10 mouse cellular contexts compared by ENCODE assay signal in the genomic region with DNA sequence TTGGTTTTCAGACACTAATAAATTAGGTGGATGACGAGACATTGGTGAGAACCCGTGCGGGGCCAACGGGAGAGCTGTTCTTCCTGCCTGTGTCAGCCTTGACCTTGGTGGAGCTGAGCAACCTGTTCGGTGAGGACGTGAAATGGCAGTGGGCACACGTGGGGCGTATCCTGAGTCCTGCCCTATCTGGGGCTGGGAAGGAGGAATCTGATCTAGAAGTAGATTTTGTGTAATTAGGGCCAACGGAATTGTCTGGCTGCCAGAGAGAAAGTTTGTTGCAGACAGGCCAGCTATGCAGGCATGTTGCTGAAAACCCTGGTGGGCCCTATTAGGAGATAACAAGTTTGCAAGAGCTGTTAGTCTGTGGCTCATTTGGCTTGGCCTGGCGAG.
A peak's percentile ranks its signal among the peaks of the same experiment; 100 is the strongest.
DNase-seq lines count a peak whose midpoint lies in the region; ATAC-seq lines count a peak whose summit lies in the region.
"Had no signal": no experiment of that assay in that cellular context is flagged by ENCODE, and none has a peak within 500 bp of the region (broad histone marks: within the 10 kb centered on the region; RNA-seq: fewer than 3 reads in every experiment).

No protein-coding gene starts in this region.

- peak; percentile 68 for DNase-seq in adrenal gland, postnatal 14 days
- DNase-seq in adrenal gland, postnatal 4 days (ENCODE audit: low spot score in 2 of 2), result no peak
- DNase-seq in midbrain, embryonic 10.5 days (ENCODE audit: low spot score), result no peak
- no peak for DNase-seq in midbrain, embryonic 14.5 days
- peak; percentile 50 for DNase-seq in testis, postnatal 10 days (ENCODE audit: low spot score)
- no peak for DNase-seq in cerebellum, adult 9-10 months
- DNase-seq: cerebellum, adult 9-11 months had no signal

- H3K9ac ChIP-seq in midbrain, embryonic 14.5 days (replicated peaks; ENCODE audit: low read length), result no peak overlapping the region
- no peak overlapping the region for H3K9ac ChIP-seq in intestine, embryonic 15.5 days
- H3K9ac ChIP-seq in hindbrain, embryonic 12.5 days, result no peak overlapping the region

- no peak overlapping the region for H3K4me2 ChIP-seq in midbrain, embryonic 14.5 days (ENCODE audit: low read length)
- no peak overlapping the region for H3K4me2 ChIP-seq in intestine, embryonic 15.5 days (replicated peaks)
- no peak overlapping the region for H3K4me2 ChIP-seq in hindbrain, embryonic 12.5 days (replicated peaks)

- peaks cover 12% of the 10 kb centered on the region for H3K4me1 ChIP-seq in midbrain, embryonic 10.5 days
- no peaks in the 10 kb centered on the region for H3K4me1 ChIP-seq in midbrain, embryonic 14.5 days (ENCODE audit: control insufficient read depth, insufficient read depth, low read length)
- H3K4me1 ChIP-seq in intestine, embryonic 15.5 days (replicated peaks), result peaks cover 12% of the 10 kb centered on the region
- H3K4me1 ChIP-seq in hindbrain, embryonic 12.5 days, result peaks cover 8% of the 10 kb centered on the region

- H3K9me3 ChIP-seq in midbrain, embryonic 10.5 days (replicated peaks), result no peaks in the 10 kb centered on the region
- no peaks in the 10 kb centered on the region for H3K9me3 ChIP-seq in midbrain, embryonic 14.5 days (ENCODE audit: control insufficient read depth, low read length)
- H3K9me3 ChIP-seq in intestine, embryonic 15.5 days, result no peaks in the 10 kb centered on the region
- H3K9me3 ChIP-seq in hindbrain, embryonic 12.5 days (replicated peaks), result no peaks in the 10 kb centered on the region

- peak overlapping the region; percentile 49; the same call in 1 of the 2 replicates for H3K27ac ChIP-seq in midbrain, embryonic 10.5 days (replicated peaks)
- H3K27ac ChIP-seq in midbrain, embryonic 14.5 days (replicated peaks; ENCODE audit: low read depth, low read length), result no peak overlapping the region
- peak overlapping the region; percentile 32; the same call in 1 of the 2 replicates for H3K27ac ChIP-seq in intestine, embryonic 15.5 days
- H3K27ac ChIP-seq in hindbrain, embryonic 12.5 days, result no peak overlapping the region
- H3K27ac ChIP-seq: left cerebral cortex, adult 2 months had no signal

- WGBS in midbrain, embryonic 10.5 days, result 87% methylated on average over 10 of the region's 10 CpGs
- 77% methylated on average over 10 of the region's 10 CpGs for WGBS in midbrain, embryonic 14.5 days
- WGBS in intestine, embryonic 15.5 days, result 37% methylated on average over 10 of the region's 10 CpGs
- WGBS in hindbrain, embryonic 12.5 days, result 72% methylated on average over 10 of the region's 10 CpGs

- ATAC-seq in midbrain, embryonic 14.5 days (ENCODE audit: low FRiP score, low TSS enrichment), result no peak
- peak; percentile 77 for ATAC-seq in intestine, embryonic 15.5 days
- ATAC-seq in hindbrain, embryonic 12.5 days (ENCODE audit: low FRiP score), result no peak

- H3K4me3 ChIP-seq in midbrain, embryonic 10.5 days, result no peak overlapping the region
- H3K4me3 ChIP-seq in midbrain, embryonic 14.5 days (replicated peaks; ENCODE audit: low read depth, low read length), result no peak overlapping the region
- no peak overlapping the region for H3K4me3 ChIP-seq in intestine, embryonic 15.5 days (replicated peaks)
- no peak overlapping the region for H3K4me3 ChIP-seq in hindbrain, embryonic 12.5 days
- H3K4me3 ChIP-seq: left cerebral cortex, adult 2 months had no signal

- H3K36me3 ChIP-seq in midbrain, embryonic 10.5 days, result no peaks in the 10 kb centered on the region
- no peaks in the 10 kb centered on the region for H3K36me3 ChIP-seq in midbrain, embryonic 14.5 days (ENCODE audit: control insufficient read depth, insufficient read depth, low read length)
- no peaks in the 10 kb centered on the region for H3K36me3 ChIP-seq in intestine, embryonic 15.5 days
- no peaks in the 10 kb centered on the region for H3K36me3 ChIP-seq in hindbrain, embryonic 12.5 days

- H3K27me3 ChIP-seq in midbrain, embryonic 10.5 days (ENCODE audit: low read depth, poor library complexity, severe bottlenecking), result no peaks in the 10 kb centered on the region; the same call in 1 of the 2 replicates
- H3K27me3 ChIP-seq in midbrain, embryonic 14.5 days (ENCODE audit: control insufficient read depth, insufficient read depth, low read length), result no peaks in the 10 kb centered on the region
- no peaks in the 10 kb centered on the region for H3K27me3 ChIP-seq in intestine, embryonic 15.5 days (replicated peaks)
- H3K27me3 ChIP-seq in hindbrain, embryonic 12.5 days, result no peaks in the 10 kb centered on the region

Comparison
In these comparisons a context has a peak if more than half of its experiments do, and no peak if none do; other contexts are left out.
1. DNase-seq: peak in adrenal gland, postnatal 14 days (single experiment) and testis, postnatal 10 days (single experiment); none in adrenal gland, postnatal 4 days (0 of 2), midbrain, embryonic 10.5 days (single experiment), midbrain, embryonic 14.5 days (single experiment) and cerebellum, adult 9-10 months (single experiment).
2. H3K27ac ChIP-seq: peak in midbrain, embryonic 10.5 days (single experiment) and intestine, embryonic 15.5 days (single experiment); none in midbrain, embryonic 14.5 days (single experiment) and hindbrain, embryonic 12.5 days (single experiment).